Mouse (Mus musculus): ENCODE measurements around the gene Il16. TPM values are rescaled to one million over a fixed set of nuclear protein-coding genes. Genes with fewer than 3 reads are reported as not detected.

The Il16 gene
- 1.0 and 1.1 TPM in 2 replicates for polyA plus RNA-seq (2014; fragmentation: Nextera tagmentation; extraction: Ambion mirVana)

DNA sequence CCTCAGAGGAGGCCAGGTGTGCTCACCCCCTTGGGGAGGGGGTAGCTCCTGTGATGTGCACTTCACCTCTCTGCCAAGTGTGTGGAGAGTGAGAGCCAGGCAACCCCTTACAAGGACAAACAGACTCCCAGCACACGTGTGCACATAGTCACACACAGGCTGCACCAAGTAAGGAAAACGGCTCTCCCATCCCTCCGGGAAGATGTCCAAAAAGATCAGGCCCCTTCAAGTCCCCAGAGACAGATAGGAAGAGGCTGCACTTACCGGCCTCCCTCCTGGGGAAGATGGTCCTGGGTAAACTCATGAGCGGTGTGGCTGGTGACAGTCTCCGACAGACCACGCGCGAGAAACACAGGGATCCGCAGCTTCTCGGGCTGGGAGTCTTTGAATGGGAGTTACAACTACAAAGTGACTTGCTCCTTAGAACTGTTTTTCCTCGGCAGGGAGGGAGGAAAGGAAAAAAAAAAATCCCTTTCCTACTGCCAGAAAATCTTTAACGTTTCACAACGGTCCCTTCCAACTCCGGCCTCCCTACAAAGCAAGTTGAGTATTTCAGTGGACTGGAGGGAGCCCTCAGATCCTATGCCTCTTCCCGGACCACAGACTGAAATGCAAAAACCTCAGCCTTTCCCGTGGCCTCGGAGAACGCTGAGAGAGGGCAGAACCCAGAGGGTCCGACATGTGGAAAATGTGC, at the start of gene Il16:
Il16 (minus strand) TSS at position 314 of the 694 bp plus-strand sequence.
- ATAC-seq (ENCODE audit: low FRiP score), result no peak
- no peak for DNase-seq (ENCODE audit: low spot score, missing footprints)
- WGBS, result 52% methylated on average over 20 of the region's 20 CpGs
- no peak within 1 kb of the TSS for H3K9ac ChIP-seq (ENCODE audit: low read length)
- no peak within 1 kb of the TSS for H3K4me2 ChIP-seq
- H3K4me1 ChIP-seq (ENCODE audit: control insufficient read depth, insufficient read depth, low read length), result peaks cover 4% of the 10 kb centered on the region
- H3K27me3 ChIP-seq (ENCODE audit: control insufficient read depth, insufficient read depth, low read length), result no peaks in the 10 kb centered on the region
- no peak within 1 kb of the TSS for H3K27ac ChIP-seq (ENCODE audit: low read depth, low read length)
- no peaks in the 10 kb centered on the region for H3K36me3 ChIP-seq (ENCODE audit: control insufficient read depth, insufficient read depth, low read length)
- no peak within 1 kb of the TSS for H3K4me3 ChIP-seq (ENCODE audit: low read depth, low read length)
- H3K9me3 ChIP-seq (ENCODE audit: control insufficient read depth, low read length), result no peaks in the 10 kb centered on the region

DNA sequence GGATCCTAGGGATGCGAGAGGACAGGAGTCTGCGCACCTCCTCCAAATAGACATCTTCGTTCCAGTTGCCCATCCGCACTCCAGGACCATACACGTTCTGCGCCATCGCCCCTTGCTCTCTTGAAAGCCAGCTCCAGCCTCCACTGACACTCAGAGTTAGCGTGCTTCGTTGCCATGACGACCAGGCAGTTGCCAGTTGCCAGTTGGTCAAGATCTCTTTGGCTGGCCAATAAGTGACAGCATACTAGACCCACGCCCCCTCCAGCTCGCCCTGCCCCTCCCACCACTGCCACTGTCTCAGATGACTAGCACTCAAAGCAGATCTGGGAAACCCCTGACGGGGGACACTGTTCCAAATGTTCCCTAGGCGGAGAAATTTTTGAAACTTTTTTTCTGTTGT, 49.2 kb upstream of the Il16 start, which contains the start of gene Cfap161:
Cfap161 (minus strand) TSS at position 176 of the 400 bp plus-strand sequence.
- peak; percentile 96 for DNase-seq (ENCODE audit: low spot score, missing footprints)

DNA sequence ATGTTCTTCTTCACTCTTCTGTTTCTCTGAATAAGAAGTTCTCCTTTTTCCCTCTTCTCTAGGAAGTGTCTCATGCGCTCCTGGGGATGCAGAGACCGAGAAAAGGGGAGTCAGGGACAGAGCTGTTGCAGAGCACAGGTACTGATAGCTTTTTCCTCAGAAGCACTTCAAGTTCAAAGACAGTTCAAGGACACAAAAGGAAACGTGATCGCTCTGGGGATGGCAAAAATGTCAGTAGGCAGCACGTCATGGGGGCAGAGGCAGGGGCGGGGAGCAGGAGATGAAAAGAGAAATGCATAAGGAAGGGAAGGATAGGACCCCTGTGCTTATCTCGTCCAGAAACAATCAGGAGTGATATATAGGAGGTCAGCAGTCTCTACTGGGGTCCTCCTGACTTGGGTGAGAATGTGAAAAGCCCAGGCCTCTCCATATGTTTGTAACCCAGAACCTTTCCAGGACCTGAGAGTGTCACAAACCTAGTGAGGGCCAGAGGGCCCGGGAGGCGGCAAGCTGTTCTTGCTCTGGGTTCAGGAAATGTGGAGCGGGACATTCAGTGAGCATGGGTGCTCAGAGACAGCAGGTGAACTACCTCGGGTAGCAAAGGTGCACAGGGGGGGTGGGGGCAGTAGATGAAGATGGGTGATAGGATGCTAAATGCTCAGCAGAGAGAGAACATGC, 48.6 kb upstream of the Il16 start:
- Histone ChIP-seq H3K36me3 (ENCODE audit: control insufficient read depth, insufficient read depth, low read length) (no peaks in the 10 kb centered on the region), H3K4me2 (peak overlapping the region; percentile 34; the same call in 1 of the 2 replicates), H3K27ac (ENCODE audit: low read depth, low read length) (no peak overlapping the region), H3K27me3 (ENCODE audit: control insufficient read depth, insufficient read depth, low read length) (no peaks in the 10 kb centered on the region), H3K4me1 (ENCODE audit: control insufficient read depth, insufficient read depth, low read length) (no peaks in the 10 kb centered on the region; the same call in none of the 2 replicates), H3K9ac (ENCODE audit: low read length) (no peak overlapping the region), H3K4me3 (ENCODE audit: low read depth, low read length) (no peak overlapping the region), H3K9me3 (ENCODE audit: control insufficient read depth, low read length) (no peaks in the 10 kb centered on the region)
- WGBS, result 53% methylated on average over 11 of the region's 11 CpGs
- DNase-seq (ENCODE audit: low spot score, missing footprints), result no peak
- ATAC-seq (ENCODE audit: low FRiP score), result no peak; the same call in 1 of the 2 replicates

More for the DNA sequence above, 49.2 kb upstream of the Il16 start, which contains the start of gene Cfap161:
- H3K27ac ChIP-seq (ENCODE audit: low read depth, low read length), result no peak within 1 kb of the TSS
- peak; percentile 99 for ATAC-seq (ENCODE audit: low FRiP score)
- no peaks in the 10 kb centered on the region for H3K27me3 ChIP-seq (ENCODE audit: control insufficient read depth, insufficient read depth, low read length)
- no peak within 1 kb of the TSS for H3K9ac ChIP-seq (ENCODE audit: low read length)
- 3% methylated on average over 14 of the region's 14 CpGs for WGBS
- H3K4me2 ChIP-seq, result peak within 1 kb of the TSS; percentile 34; the same call in 1 of the 2 replicates
- no peaks in the 10 kb centered on the region for H3K36me3 ChIP-seq (ENCODE audit: control insufficient read depth, insufficient read depth, low read length)
- H3K4me1 ChIP-seq (ENCODE audit: control insufficient read depth, insufficient read depth, low read length), result no peaks in the 10 kb centered on the region; the same call in none of the 2 replicates
- no peaks in the 10 kb centered on the region for H3K9me3 ChIP-seq (ENCODE audit: control insufficient read depth, low read length)
- H3K4me3 ChIP-seq (ENCODE audit: low read depth, low read length), result no peak within 1 kb of the TSS

DNA sequence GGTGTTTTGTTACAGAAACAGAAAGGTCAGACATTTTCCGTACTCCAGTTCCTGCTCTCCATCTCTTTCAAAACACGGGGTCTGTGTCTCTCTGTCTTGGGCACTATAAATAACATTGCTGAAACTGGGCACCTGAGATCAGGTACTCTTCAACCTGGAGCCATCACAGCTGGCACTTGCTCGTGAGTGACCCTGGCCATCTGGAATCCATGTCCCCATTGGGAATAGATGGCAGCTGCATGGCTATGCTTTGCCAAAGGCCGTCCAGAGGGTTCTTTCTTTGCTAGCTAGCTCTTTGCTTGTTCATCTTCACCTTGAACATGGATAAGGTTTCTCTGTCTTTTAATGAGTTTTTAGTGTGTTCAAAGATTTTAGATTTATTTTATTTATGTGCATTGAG, 35.4 kb upstream of the Il16 start:
- DNase-seq (ENCODE audit: low spot score, missing footprints) (no peak), ATAC-seq (ENCODE audit: low FRiP score) (no peak)
- Histone ChIP-seq H3K27me3 (ENCODE audit: control insufficient read depth, insufficient read depth, low read length) (no peaks in the 10 kb centered on the region), H3K9ac (ENCODE audit: low read length) (no peak overlapping the region), H3K9me3 (ENCODE audit: control insufficient read depth, low read length) (no peaks in the 10 kb centered on the region), H3K4me3 (ENCODE audit: low read depth, low read length) (no peak overlapping the region), H3K27ac (ENCODE audit: low read depth, low read length) (no peak overlapping the region), H3K4me1 (ENCODE audit: control insufficient read depth, insufficient read depth, low read length) (no peaks in the 10 kb centered on the region), H3K4me2 (no peak overlapping the region), H3K36me3 (ENCODE audit: control insufficient read depth, insufficient read depth, low read length) (no peaks in the 10 kb centered on the region)
- 86% methylated on average over 4 of the region's 4 CpGs for WGBS

DNA sequence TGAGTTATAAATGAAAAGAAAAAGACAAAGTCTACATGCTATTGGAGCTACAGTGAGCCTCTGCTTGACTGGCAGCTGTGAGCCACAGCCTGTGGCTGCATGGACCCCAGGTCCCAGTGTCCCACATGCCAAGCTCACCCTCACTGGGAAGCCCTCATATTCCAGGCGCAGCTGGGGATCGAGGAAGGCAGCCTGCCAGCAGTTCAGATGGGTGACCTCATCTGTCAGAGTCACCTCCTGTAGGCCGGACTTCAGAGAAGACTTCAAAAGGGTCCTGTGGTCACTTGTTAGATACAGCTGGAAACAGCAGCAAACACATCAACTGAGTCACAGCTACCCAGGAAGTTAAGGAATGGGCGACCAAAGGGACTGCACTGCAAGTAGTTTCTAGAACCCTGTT, 34.5 kb upstream of the Il16 start:
- Histone ChIP-seq H3K36me3 (ENCODE audit: control insufficient read depth, insufficient read depth, low read length) (no peaks in the 10 kb centered on the region), H3K4me3 (ENCODE audit: low read depth, low read length) (no peak overlapping the region), H3K27me3 (ENCODE audit: control insufficient read depth, insufficient read depth, low read length) (no peaks in the 10 kb centered on the region), H3K27ac (ENCODE audit: low read depth, low read length) (no peak overlapping the region), H3K4me2 (no peak overlapping the region), H3K9ac (ENCODE audit: low read length) (no peak overlapping the region), H3K9me3 (ENCODE audit: control insufficient read depth, low read length) (no peaks in the 10 kb centered on the region), H3K4me1 (ENCODE audit: control insufficient read depth, insufficient read depth, low read length) (no peaks in the 10 kb centered on the region)
- no peak for DNase-seq (ENCODE audit: low spot score, missing footprints)
- no peak for ATAC-seq (ENCODE audit: low FRiP score)
- 86% methylated on average over 4 of the region's 4 CpGs for WGBS

DNA sequence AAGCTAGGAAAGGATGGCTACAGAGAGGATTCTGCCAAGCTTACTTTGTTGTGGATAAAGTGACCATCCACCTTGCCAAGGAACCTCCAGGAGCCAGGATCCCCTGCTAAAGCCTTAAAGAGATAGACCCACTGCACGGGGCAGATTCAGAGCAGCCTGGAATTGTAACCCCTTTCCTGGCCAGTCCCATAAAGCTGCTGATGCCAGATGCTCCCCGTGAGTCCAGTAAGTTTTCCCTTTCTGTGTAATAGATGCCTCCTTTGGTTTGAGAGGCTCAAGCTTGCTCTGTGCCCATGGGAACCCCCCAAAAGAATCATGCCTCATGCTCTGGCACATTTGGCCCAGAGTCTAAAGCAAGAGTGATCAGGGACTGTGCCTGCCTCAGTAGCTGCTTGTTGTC, 33.5 kb upstream of the Il16 start:
- H3K9me3 ChIP-seq (ENCODE audit: control insufficient read depth, low read length), result no peaks in the 10 kb centered on the region
- WGBS, result 69% methylated on average over 2 of the region's 2 CpGs
- H3K9ac ChIP-seq (ENCODE audit: low read length), result no peak overlapping the region
- H3K4me3 ChIP-seq (ENCODE audit: low read depth, low read length), result no peak overlapping the region
- H3K27ac ChIP-seq (ENCODE audit: low read depth, low read length), result no peak overlapping the region
- no peak for ATAC-seq (ENCODE audit: low FRiP score)
- H3K4me1 ChIP-seq (ENCODE audit: control insufficient read depth, insufficient read depth, low read length), result no peaks in the 10 kb centered on the region
- no peaks in the 10 kb centered on the region for H3K27me3 ChIP-seq (ENCODE audit: control insufficient read depth, insufficient read depth, low read length)
- no peaks in the 10 kb centered on the region for H3K36me3 ChIP-seq (ENCODE audit: control insufficient read depth, insufficient read depth, low read length)
- H3K4me2 ChIP-seq, result no peak overlapping the region
- DNase-seq (ENCODE audit: low spot score, missing footprints), result no peak

DNA sequence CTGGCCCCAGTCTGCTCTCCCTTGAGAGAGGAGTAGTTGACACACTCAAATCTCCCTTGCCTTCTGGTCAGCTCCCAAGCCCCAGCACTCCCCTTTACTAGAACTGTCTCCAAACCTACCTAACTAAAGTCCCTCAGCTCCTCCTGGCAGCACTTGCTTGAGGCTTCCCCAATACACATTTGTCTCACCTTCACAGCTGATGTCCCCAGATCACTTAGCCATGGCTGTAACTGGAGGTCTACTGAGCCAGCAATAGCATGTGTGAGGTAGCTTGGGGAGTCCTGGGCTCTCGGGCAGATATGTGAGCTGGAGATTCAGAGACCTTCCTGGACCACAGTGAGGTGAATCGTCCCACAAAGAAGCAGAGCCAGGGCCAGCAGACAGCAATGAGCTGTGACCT, 33.0 kb upstream of the Il16 start:
- Histone ChIP-seq H3K27me3 (ENCODE audit: control insufficient read depth, insufficient read depth, low read length) (no peaks in the 10 kb centered on the region), H3K36me3 (ENCODE audit: control insufficient read depth, insufficient read depth, low read length) (no peaks in the 10 kb centered on the region), H3K4me3 (ENCODE audit: low read depth, low read length) (no peak overlapping the region), H3K9me3 (ENCODE audit: control insufficient read depth, low read length) (no peaks in the 10 kb centered on the region), H3K4me2 (no peak overlapping the region), H3K4me1 (ENCODE audit: control insufficient read depth, insufficient read depth, low read length) (no peaks in the 10 kb centered on the region), H3K9ac (ENCODE audit: low read length) (no peak overlapping the region), H3K27ac (ENCODE audit: low read depth, low read length) (no peak overlapping the region)
- ATAC-seq (ENCODE audit: low FRiP score) (no peak), DNase-seq (ENCODE audit: low spot score, missing footprints) (no peak)
- 76% methylated on average over 2 of the region's 2 CpGs for whole genome bisulfite sequencing

DNA sequence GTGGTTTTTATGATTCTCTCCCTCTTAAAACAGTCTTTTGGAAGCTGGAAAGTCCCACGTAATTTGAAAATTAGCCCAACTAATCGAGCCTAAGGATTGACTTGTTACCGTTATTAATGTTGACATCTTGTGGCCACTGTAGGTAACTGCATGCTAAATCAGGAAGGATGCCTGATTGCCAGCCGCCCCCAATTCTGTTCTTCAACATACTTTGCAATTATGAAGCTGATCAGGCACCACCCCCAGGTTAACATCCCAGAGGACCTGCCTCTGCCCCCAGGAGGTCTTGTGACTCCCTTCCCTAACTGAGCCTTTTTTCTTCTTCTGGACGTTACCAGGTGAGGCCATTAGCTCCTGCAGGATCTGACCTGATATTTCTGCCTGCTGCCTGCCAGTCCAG, 29.2 kb upstream of the Il16 start:
- ATAC-seq (ENCODE audit: low FRiP score) (no peak), DNase-seq (ENCODE audit: low spot score, missing footprints) (peak; percentile 81)
- Histone ChIP-seq H3K9ac (ENCODE audit: low read length) (no peak overlapping the region), H3K4me3 (ENCODE audit: low read depth, low read length) (no peak overlapping the region), H3K9me3 (ENCODE audit: control insufficient read depth, low read length) (no peaks in the 10 kb centered on the region), H3K4me2 (no peak overlapping the region), H3K36me3 (ENCODE audit: control insufficient read depth, insufficient read depth, low read length) (no peaks in the 10 kb centered on the region), H3K27ac (ENCODE audit: low read depth, low read length) (no peak overlapping the region), H3K4me1 (ENCODE audit: control insufficient read depth, insufficient read depth, low read length) (no peaks in the 10 kb centered on the region), H3K27me3 (ENCODE audit: control insufficient read depth, insufficient read depth, low read length) (no peaks in the 10 kb centered on the region)
- 41% methylated on average over 5 of the region's 5 CpGs for WGBS

DNA sequence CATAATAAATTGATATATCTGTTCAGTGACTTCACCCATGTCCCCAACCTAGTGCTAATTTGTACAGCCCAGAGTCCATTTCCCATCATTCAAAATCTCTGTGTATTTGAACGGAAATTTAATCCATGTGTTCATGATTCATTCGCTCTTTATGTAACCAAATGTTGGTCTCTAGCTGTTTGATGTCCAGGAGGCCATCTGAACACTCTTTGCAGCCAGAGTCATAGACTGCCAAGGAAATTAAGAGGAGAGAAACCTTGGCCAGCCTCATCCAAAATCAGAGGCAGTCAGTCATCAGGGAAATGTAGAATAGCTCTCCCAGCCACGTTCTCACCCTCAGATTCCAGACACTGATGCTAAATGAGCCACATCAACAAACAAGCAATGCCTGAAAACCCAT, 18.1 kb upstream of the Il16 start:
- Histone ChIP-seq H3K4me3 (ENCODE audit: low read depth, low read length) (no peak overlapping the region), H3K9me3 (ENCODE audit: control insufficient read depth, low read length) (no peaks in the 10 kb centered on the region), H3K4me2 (no peak overlapping the region), H3K36me3 (ENCODE audit: control insufficient read depth, insufficient read depth, low read length) (no peaks in the 10 kb centered on the region), H3K9ac (ENCODE audit: low read length) (no peak overlapping the region), H3K4me1 (ENCODE audit: control insufficient read depth, insufficient read depth, low read length) (no peaks in the 10 kb centered on the region), H3K27me3 (ENCODE audit: control insufficient read depth, insufficient read depth, low read length) (no peaks in the 10 kb centered on the region), H3K27ac (ENCODE audit: low read depth, low read length) (no peak overlapping the region)
- no peak for DNase-seq (ENCODE audit: low spot score, missing footprints)
- no peak for ATAC-seq (ENCODE audit: low FRiP score)
- 79% methylated on average over 3 of the region's 3 CpGs for WGBS

All from midbrain, embryonic 11.5 days (tissue).